Mouse (Mus musculus) kidney, postnatal 0 days (tissue): ENCODE results near the gene Nt5m. TPM values are rescaled to one million over a fixed set of nuclear protein-coding genes. Genes with fewer than 3 reads are reported as not detected.

Experiments
- ATAC-seq: fragments of 200-750 bp; cut with Nextera tagmentation; replicated peaks from 2 replicates; pipeline ENCODE4 v1.8.0; 2017; ENCODE audit warnings: low read depth, moderate number of reproducible peaks, moderate TSS enrichment, moderate library complexity; ENCODE audit not compliant: low FRiP score
- DNase-seq: peaks from one replicate; pipeline ENCODE4 v3.0.0-alpha.2; 2016; ENCODE audit warnings: low spot score
- H3K27ac ChIP-seq: fragments of 300-500 bp; sonication (generic); 2 replicates; pipeline ENCODE4 v1.5.1; 2014; ENCODE audit warnings: mild to moderate bottlenecking
- H3K27me3 ChIP-seq: fragments of 300-500 bp; sonication (generic); 2 replicates; pipeline ENCODE4 v1.6.1; 2014; ENCODE audit warnings: low read length, mixed read lengths; ENCODE audit not compliant: insufficient read depth
- H3K36me3 ChIP-seq: fragments of 300-500 bp; sonication (generic); 2 replicates; pipeline ENCODE4 v1.6.1; 2014; ENCODE audit warnings: low read length, mixed read lengths; ENCODE audit not compliant: insufficient read depth
- H3K4me1 ChIP-seq: fragments of 300-500 bp; sonication (generic); replicated peaks from 2 replicates; pipeline ENCODE4 v1.6.1; 2014; ENCODE audit warnings: antibody characterized with exemption, low read length, mixed read lengths; ENCODE audit not compliant: insufficient read depth
- H3K4me2 ChIP-seq: fragments of 300-500 bp; sonication (generic); 2 replicates; pipeline ENCODE4 v1.6.1; 2014; ENCODE audit warnings: mild to moderate bottlenecking, low read length, moderate library complexity, mixed read lengths
- H3K4me3 ChIP-seq: fragments of 300-500 bp; sonication (generic); replicated peaks from 2 replicates; pipeline ENCODE4 v1.5.1; 2014; ENCODE audit warnings: low read depth, low read length
- H3K9ac ChIP-seq: fragments of 300-500 bp; sonication (generic); 2 replicates; pipeline ENCODE4 v1.6.1; 2014; ENCODE audit warnings: low read depth, low read length
- H3K9me3 ChIP-seq: fragments of 300-500 bp; sonication (generic); replicated peaks from 2 replicates; pipeline ENCODE4 v1.6.1; 2016; ENCODE audit warnings: low read length, inconsistent platforms, mixed read lengths
- CTCF ChIP-seq: IDR thresholded peaks from 2 replicates; pipeline ENCODE4 v1.5.1; 2016; ENCODE audit warnings: antibody characterized with exemption, low read depth, mild to moderate bottlenecking, moderate library complexity
- WGBS: fragments of 180-500 bp; shearing (Covaris S2); extraction: QIAGEN DNeasy Blood & Tissue Kit; methylation state at CpG from one replicate; pipeline ENCODE4 v1.1.7; 2014; 5-methylcytosine and 5-hydroxymethylcytosine counted together
- polyA plus RNA-seq: library from polyadenylated mRNA; unstranded; fragments of >200 nt; fragmentation: Nextera tagmentation; extraction: Ambion mirVana; gene quantifications from 2 replicates; pipeline ENCODE4 v1.2.1, GENCODE M21; 2015

Gene Nt5m
- polyA plus RNA-seq, 1 experiment from 2014 or later, result 41.1 TPM

DNA sequence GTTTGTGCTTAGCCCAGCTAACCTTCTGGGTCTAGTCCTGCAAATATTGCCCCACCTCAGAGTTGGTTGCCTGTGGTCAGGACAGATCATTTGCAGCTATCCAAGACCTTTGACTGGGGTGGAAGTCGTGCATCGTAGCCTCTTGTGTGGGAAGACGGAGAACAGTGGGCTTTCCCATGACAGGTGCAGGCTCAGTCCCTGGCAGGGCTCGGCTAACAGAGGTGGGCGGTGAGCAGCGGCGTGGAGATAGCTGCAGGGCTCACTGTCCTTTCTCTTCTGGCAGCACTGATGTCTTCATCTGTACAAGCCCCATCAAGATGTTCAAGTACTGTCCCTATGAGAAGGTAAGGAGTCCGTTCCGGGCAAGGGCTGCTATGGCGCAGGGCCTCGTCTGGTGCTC is 21.2 kb downstream of the Nt5m start:
- Histone ChIP-seq H3K4me2 (no peak overlapping the region), H3K9me3 (no peaks in the 10 kb centered on the region), H3K4me1 (no peaks in the 10 kb centered on the region), H3K27me3 (no peaks in the 10 kb centered on the region), H3K36me3 (0 out of 2 replicates have a peak, but pooled peaks cover 3% of the 10 kb centered on the region), H3K9ac (no peak overlapping the region), H3K4me3 (no peak overlapping the region), H3K27ac (no peak overlapping the region)
- TF ChIP-seq CTCF, result no peak
- 74% methylated on average over 11 of the region's 11 CpGs for WGBS
- DNase-seq (no peak), ATAC-seq (no peak)

DNA sequence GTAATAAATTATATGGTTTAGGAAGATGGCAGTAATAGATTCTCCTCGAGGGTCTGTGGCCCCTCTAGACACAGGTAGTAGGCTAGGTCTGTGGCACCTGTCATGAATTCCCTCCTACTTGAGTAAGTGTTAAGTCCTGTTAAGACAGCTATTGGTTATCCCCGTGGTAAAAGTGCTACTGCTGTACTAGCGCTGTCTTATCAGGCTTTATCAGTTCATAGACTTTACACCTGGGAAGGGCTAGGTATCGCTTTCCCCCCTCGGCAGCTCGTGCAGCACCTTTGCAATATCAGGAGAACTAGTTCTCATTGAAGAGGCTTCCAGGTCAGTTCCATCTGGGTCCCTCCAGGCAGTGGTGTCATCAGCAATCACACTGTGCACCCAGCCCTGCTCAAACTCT is 25.1 kb downstream of the Nt5m start:
- no peaks in the 10 kb centered on the region for H3K27me3 ChIP-seq
- no peak overlapping the region for H3K9ac ChIP-seq
- no peaks in the 10 kb centered on the region for H3K9me3 ChIP-seq
- DNase-seq (no peak), ATAC-seq (no peak)
- H3K4me3 ChIP-seq, result no peak overlapping the region
- no peaks in the 10 kb centered on the region for H3K4me1 ChIP-seq
- H3K4me2 ChIP-seq, result no peak overlapping the region
- 86% methylated on average over 6 of the region's 6 CpGs for WGBS
- no peak overlapping the region for H3K27ac ChIP-seq
- H3K36me3 ChIP-seq, result 0 out of 2 replicates have a peak, but pooled peaks cover 6% of the 10 kb centered on the region
- no peak for TF ChIP-seq CTCF

DNA sequence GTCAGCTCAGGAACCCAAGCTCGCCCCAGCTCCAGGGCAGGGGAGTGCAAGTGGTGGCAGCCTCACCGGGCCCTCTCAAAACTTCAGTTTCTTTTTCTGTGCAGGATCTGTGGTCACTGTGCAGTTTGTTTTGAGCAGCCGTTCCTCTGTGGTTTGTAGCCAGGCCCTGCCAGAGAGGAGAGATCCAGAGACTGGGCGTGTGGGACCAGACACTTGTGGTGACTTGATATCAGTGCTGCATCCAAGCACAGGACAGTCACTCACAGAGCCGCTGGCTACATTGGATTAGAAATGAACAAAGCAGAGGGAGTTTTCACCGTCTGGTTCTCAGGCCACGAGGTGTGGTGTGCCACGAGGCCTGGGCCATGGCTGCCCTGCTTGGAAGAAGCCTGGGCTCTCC is 32.9 kb downstream of the Nt5m start:
- no peak for TF ChIP-seq CTCF
- no peaks in the 10 kb centered on the region for H3K27me3 ChIP-seq
- DNase-seq (no peak), ATAC-seq (no peak)
- no peak overlapping the region for H3K9ac ChIP-seq
- no peaks in the 10 kb centered on the region for H3K4me1 ChIP-seq
- no peak overlapping the region for H3K4me3 ChIP-seq
- 89% methylated on average over 8 of the region's 8 CpGs for WGBS
- peaks cover 25% of the 10 kb centered on the region for H3K36me3 ChIP-seq
- no peak overlapping the region for H3K27ac ChIP-seq
- no peaks in the 10 kb centered on the region for H3K9me3 ChIP-seq
- no peak overlapping the region for H3K4me2 ChIP-seq

DNA sequence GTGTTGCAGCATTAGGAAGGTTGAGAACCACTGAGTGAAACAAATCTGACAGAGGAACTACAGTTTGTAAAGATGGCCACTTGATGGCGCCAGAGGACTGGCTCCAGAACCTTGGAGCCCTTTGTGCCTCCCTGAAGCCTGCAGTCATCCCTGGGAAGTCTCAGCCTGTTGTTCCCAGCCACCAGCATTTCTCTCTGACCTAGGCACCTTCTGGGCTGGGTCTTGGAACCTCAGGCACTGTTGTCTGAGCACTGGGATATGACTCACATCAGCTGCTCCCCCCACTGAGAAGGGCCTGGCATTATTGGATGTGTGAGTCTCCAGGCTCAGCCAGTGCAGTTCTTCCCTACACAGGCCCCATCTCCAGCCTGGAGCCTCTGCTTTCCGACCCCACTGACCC is 40.8 kb downstream of the Nt5m start:
- Histone ChIP-seq H3K9ac (0 out of 2 replicates have a peak overlapping the region, but pooled peaks have one; percentile 13), H3K27me3 (no peaks in the 10 kb centered on the region), H3K27ac (no peak overlapping the region), H3K9me3 (no peaks in the 10 kb centered on the region), H3K4me3 (no peak overlapping the region), H3K36me3 (peaks cover 15% of the 10 kb centered on the region), H3K4me1 (no peaks in the 10 kb centered on the region; the same call in 1 of the 2 replicates), H3K4me2 (no peak overlapping the region)
- 20% methylated on average over 2 of the region's 2 CpGs for WGBS
- ATAC-seq (peak; percentile 55; the same call in 1 of the 2 replicates), DNase-seq (peak; percentile 95)
- TF ChIP-seq CTCF, result peak; percentile 97

DNA sequence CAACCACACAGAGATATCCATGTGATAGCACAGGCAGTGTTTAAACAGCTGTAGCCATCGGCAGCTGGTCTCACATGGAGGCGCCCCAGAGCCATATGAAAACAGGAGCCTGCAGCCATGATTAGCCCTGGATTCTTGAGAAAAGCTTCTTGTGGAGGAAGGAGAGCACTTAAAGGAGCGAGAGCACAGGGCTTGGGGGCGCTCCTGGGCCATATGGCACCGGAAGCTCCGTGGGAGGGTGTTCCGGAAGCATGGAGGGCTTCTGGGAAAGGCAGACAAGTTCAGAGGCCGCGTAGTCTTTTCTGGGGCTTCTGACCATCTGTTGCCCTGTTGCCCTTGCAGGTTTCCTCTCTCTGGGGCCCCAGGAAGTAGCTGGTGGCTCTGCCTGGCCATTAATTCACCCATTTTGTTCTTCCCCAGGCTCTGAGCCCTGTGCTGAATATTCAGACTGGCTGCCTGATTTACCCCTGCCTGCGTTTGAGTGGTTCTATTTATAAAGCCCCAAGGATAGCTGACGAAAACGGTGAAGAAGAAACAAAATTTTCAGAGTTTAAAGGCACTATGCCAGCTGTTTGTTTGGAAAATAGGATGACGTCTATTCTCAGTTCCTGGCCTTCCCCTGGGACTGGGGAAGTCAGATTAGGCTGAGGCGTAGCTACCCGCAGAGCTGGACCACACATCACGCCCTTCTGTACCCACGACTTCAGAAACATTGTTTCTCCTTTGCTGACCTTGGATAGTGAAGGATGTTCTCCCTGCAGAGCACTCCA is 46.2 kb downstream of the Nt5m start:
- 45% methylated on average over 17 of the region's 17 CpGs for WGBS
- DNase-seq, result peak; percentile 78
- Histone ChIP-seq H3K9ac (no peak overlapping the region), H3K4me3 (no peak overlapping the region), H3K4me1 (peaks cover 4% of the 10 kb centered on the region; the same call in 1 of the 2 replicates), H3K36me3 (no peaks in the 10 kb centered on the region), H3K27me3 (no peaks in the 10 kb centered on the region), H3K27ac (peak overlapping the region; percentile 63), H3K9me3 (no peaks in the 10 kb centered on the region), H3K4me2 (no peak overlapping the region)
- ATAC-seq, result no peak; the same call in 1 of the 2 replicates
- TF ChIP-seq CTCF, result peak; percentile 53

DNA sequence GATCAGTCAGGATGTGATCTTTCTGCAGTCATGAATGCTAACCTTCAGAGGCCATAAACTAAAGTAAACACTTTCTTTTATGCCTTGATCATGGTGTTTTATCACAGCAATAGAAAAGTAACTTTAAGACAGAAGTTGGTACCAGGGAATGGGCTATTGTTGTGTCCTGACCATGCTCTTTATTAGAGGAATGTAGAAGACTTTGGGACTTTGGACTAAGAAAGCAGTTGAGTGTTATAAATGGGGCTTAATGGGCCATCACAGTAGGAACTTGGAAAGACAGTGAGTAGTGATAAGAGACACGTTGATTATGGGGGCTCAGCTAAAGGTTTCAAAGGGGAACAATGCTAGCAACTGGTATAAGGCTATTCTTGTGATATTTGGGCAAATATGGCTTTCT is 47.7 kb downstream of the Nt5m start:
- Histone ChIP-seq H3K9ac (no peak overlapping the region), H3K4me2 (no peak overlapping the region), H3K27ac (no peak overlapping the region), H3K9me3 (no peaks in the 10 kb centered on the region), H3K27me3 (no peaks in the 10 kb centered on the region), H3K36me3 (no peaks in the 10 kb centered on the region), H3K4me1 (peaks cover 4% of the 10 kb centered on the region; the same call in 1 of the 2 replicates), H3K4me3 (no peak overlapping the region)
- ATAC-seq (no peak), DNase-seq (no peak)
- WGBS, result 64% methylated on average over 1 of the region's 1 CpGs
- no peak for TF ChIP-seq CTCF

DNA sequence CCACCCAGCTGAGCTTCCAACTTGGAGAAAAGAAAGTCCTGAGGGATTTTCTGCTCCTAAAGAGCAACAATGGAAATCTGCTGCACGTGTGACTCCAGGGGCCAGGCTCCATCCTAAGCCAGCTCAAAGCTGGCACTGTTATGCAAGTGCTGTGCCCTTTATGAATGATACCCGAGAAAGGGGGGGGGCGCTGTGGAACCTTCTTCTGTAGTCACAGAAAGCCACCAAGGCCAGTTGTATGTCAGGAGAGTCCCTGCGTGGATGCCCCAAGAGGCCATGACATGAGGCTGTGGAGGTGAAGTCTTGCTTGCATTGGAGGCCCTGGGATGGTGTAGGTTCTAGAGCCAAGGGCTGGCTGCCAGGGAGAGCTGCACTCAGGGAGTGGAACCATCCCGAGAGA is 48.9 kb downstream of the Nt5m start:
- 74% methylated on average over 5 of the region's 5 CpGs for WGBS
- Histone ChIP-seq H3K9me3 (no peaks in the 10 kb centered on the region), H3K27me3 (no peaks in the 10 kb centered on the region), H3K27ac (no peak overlapping the region), H3K4me1 (peaks cover 4% of the 10 kb centered on the region; the same call in 1 of the 2 replicates), H3K9ac (no peak overlapping the region), H3K4me3 (no peak overlapping the region), H3K36me3 (no peaks in the 10 kb centered on the region), H3K4me2 (no peak overlapping the region)
- ATAC-seq (no peak), DNase-seq (no peak)
- no peak for TF ChIP-seq CTCF
